Mouse (Mus musculus): ENCODE results near the gene Slc38a7. TPM values are rescaled to one million over a fixed set of nuclear protein-coding genes. Genes with fewer than 3 reads are reported as not detected.
A peak's percentile ranks its signal among the peaks of the same experiment; 100 is the strongest.

Slc38a7 gene
- polyA plus RNA-seq, 1 experiment from 2014 or later: 19.8 TPM

- Histone ChIP-seq H3K4me1 (no peaks in the 10 kb centered on the region), H3K27me3 (no peaks in the 10 kb centered on the region), H3K9me3 (replicated peaks) (no peaks in the 10 kb centered on the region), H3K4me3 (no peak overlapping the region), H3K4me2 (no peak overlapping the region), H3K27ac (no peak overlapping the region), H3K36me3 (ENCODE audit: poor library complexity, severe bottlenecking) (no peaks in the 10 kb centered on the region), H3K9ac (no peak overlapping the region)
- WGBS: 71% methylated on average over 1 of the region's 1 CpGs
- no peak for ATAC-seq
Measured at GRCm38 (mm10) chr8:95818211-95818610, 35.1 kb downstream of the Slc38a7 start.

DNA sequence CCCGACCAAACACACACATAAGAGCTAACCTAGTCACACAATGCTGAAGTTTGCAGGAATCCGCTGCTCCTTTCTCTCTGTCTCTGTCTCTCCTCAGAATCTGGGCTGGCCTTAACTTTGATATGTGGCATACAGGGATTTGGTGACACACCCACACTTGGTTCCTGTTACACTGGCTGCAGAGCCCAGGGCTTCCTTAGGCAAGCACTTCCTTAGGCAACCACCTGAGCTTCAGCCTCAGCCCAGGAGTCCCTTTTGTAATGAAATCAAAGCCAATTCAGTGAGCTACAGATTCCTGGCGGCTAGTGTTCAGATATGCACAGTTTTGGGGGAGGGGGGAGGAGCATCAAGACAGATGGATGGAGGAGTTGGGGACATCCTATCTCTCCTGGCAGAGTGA, 35.7 kb downstream of the Slc38a7 start:
- H3K4me3 ChIP-seq: no peak overlapping the region
- H3K4me1 ChIP-seq: no peaks in the 10 kb centered on the region
- no peak overlapping the region for H3K4me2 ChIP-seq
- no peak overlapping the region for H3K9ac ChIP-seq
- ATAC-seq: no peak
- H3K36me3 ChIP-seq (ENCODE audit: poor library complexity, severe bottlenecking): no peaks in the 10 kb centered on the region
- WGBS: 59% methylated on average over 3 of the region's 3 CpGs
- H3K27ac ChIP-seq: no peak overlapping the region
- H3K27me3 ChIP-seq: no peaks in the 10 kb centered on the region
- no peaks in the 10 kb centered on the region for H3K9me3 ChIP-seq (replicated peaks)

DNA sequence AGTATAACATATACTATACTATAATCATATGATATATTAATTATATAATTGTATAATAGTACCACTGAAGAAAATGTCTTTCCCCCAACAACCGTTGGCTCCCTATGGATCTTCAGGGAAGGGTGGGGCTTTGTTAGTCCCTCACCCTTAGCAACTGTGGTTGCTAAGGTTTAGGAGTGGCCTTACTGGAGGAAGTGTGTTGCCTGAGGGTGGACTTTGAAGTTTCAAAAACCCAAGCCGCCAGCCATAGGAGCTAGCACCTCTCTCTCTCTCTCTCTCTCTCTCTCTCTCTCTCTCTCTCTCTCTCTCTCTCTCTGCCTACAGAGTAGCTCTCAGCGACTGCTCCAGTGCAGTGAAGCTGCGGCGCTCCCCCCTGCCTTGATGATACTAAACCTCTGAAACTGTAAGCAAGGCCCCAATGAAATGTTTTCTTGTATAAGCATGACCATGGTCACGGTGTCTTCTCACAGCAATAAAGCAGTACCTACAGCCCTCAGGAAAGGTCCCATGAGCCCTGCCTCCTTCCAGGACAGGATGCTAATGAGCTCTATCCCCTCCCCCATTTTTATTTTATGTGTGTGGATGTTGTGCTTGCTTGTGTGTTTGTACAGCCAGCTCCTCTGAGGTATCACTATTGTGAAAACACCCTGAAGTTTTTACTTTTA, 37.2 kb downstream of the Slc38a7 start:
- Histone ChIP-seq H3K9ac (no peak overlapping the region), H3K36me3 (ENCODE audit: poor library complexity, severe bottlenecking) (no peaks in the 10 kb centered on the region), H3K27ac (no peak overlapping the region), H3K4me3 (no peak overlapping the region), H3K4me2 (no peak overlapping the region), H3K27me3 (no peaks in the 10 kb centered on the region), H3K4me1 (no peaks in the 10 kb centered on the region), H3K9me3 (replicated peaks) (no peaks in the 10 kb centered on the region)
- WGBS: 55% methylated on average over 6 of the region's 6 CpGs
- ATAC-seq: no peak

DNA sequence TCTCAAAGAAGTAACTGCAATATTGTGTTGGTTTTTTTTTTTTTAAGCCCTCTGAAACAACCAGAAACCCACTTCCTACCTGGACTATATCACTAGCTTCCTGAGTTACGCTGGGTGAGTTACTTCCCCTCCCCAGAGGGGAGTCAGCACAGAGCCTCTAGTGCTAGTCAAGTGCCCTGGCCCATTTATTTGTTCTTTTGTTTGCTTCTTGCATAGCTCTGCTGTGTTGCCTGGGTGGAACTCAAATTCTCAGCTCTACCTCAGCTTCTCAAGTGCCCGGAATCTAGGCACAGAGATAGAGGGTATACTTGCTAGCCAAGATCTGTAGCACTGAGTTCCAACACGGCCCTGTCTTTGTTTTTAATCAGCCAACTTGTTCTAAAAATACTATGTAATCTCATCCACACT, 43.2 kb downstream of the Slc38a7 start:
- 68% methylated on average over 3 of the region's 3 CpGs for WGBS
- Histone ChIP-seq H3K9ac (no peak overlapping the region), H3K4me1 (peaks cover 12% of the 10 kb centered on the region), H3K4me3 (no peak overlapping the region), H3K27me3 (no peaks in the 10 kb centered on the region), H3K4me2 (no peak overlapping the region), H3K36me3 (ENCODE audit: poor library complexity, severe bottlenecking) (no peaks in the 10 kb centered on the region), H3K9me3 (replicated peaks) (no peaks in the 10 kb centered on the region), H3K27ac (no peak overlapping the region)
- no peak for ATAC-seq

- H3K4me2 ChIP-seq: no peak overlapping the region
- no peak overlapping the region for H3K9ac ChIP-seq
- no peaks in the 10 kb centered on the region for H3K27me3 ChIP-seq
- H3K27ac ChIP-seq: no peak overlapping the region
- H3K4me3 ChIP-seq: no peak overlapping the region
- no peaks in the 10 kb centered on the region for H3K36me3 ChIP-seq (ENCODE audit: poor library complexity, severe bottlenecking)
- 81% methylated on average over 5 of the region's 5 CpGs for WGBS
- ATAC-seq: no peak
- H3K4me1 ChIP-seq: peaks cover 20% of the 10 kb centered on the region
- H3K9me3 ChIP-seq (replicated peaks): no peaks in the 10 kb centered on the region
Measured at GRCm38 (mm10) chr8:95809116-95809515, 44.2 kb downstream of the Slc38a7 start.

DNA sequence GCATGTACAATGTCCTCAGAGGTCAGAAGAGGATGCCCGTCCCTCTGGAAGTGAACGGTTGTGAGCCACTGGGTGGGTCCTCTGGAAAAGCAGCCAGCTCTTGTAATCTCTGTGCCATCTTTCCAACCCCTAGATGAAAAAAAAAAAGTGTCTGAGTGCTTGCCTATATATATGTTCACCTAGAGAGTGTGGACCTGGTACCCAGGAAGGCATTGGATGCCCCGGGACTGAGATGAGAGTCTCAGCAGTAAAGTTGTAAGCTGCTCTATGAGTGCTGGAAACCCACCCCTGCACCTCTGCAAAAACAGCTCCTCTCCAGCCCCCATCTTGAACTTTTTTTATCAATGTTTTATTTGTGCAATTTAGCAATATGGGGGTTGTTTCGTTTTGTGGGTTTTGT, 44.7 kb downstream of the Slc38a7 start:
- Histone ChIP-seq H3K4me2 (no peak overlapping the region), H3K9ac (no peak overlapping the region), H3K4me3 (no peak overlapping the region), H3K27me3 (no peaks in the 10 kb centered on the region), H3K4me1 (peaks cover 22% of the 10 kb centered on the region), H3K9me3 (replicated peaks) (no peaks in the 10 kb centered on the region), H3K36me3 (ENCODE audit: poor library complexity, severe bottlenecking) (no peaks in the 10 kb centered on the region), H3K27ac (no peak overlapping the region)
- WGBS: 86% methylated on average over 4 of the region's 4 CpGs
- ATAC-seq: no peak

GRCm38 (mm10) chr8:95807861-95808260, 45.5 kb downstream of the Slc38a7 start:
- peak overlapping the region; percentile 98 for H3K4me3 ChIP-seq
- no peaks in the 10 kb centered on the region for H3K27me3 ChIP-seq
- WGBS: under 1% methylated on average over 20 of the region's 20 CpGs

GRCm38 (mm10) chr8:95807331-95807843, 46.0 kb downstream of the Slc38a7 start, which contains the start of gene Cnot1:
Cnot1 (minus strand) TSS chr8:95807464.
- Histone ChIP-seq H3K9me3 (replicated peaks) (no peaks in the 10 kb centered on the region), H3K9ac (peak within 1 kb of the TSS; percentile 96), H3K36me3 (ENCODE audit: poor library complexity, severe bottlenecking) (peaks cover under 1% of the 10 kb centered on the region), H3K27ac (peak within 1 kb of the TSS; percentile 86), H3K4me3 (peak within 1 kb of the TSS; percentile 98), H3K4me2 (peak within 1 kb of the TSS; percentile 87), H3K27me3 (no peaks in the 10 kb centered on the region), H3K4me1 (peaks cover 22% of the 10 kb centered on the region)
- ATAC-seq: peak; percentile 97
- under 1% methylated on average over 44 of the region's 44 CpGs for WGBS

More at GRCm38 (mm10) chr8:95807861-95808260, 45.5 kb downstream of the Slc38a7 start:
- H3K27ac ChIP-seq: peak overlapping the region; percentile 86
- no peaks in the 10 kb centered on the region for H3K9me3 ChIP-seq (replicated peaks)
- peak; percentile 96 for ATAC-seq
- H3K4me2 ChIP-seq: peak overlapping the region; percentile 87
- H3K4me1 ChIP-seq: peaks cover 22% of the 10 kb centered on the region
- H3K9ac ChIP-seq: peak overlapping the region; percentile 50
- no peaks in the 10 kb centered on the region for H3K36me3 ChIP-seq (ENCODE audit: poor library complexity, severe bottlenecking)

GRCm38 (mm10) chr8:95806461-95807191, 46.7 kb downstream of the Slc38a7 start:
- Histone ChIP-seq H3K27ac (peak overlapping the region; percentile 86), H3K4me1 (peaks cover 30% of the 10 kb centered on the region), H3K4me3 (peak overlapping the region; percentile 98), H3K9me3 (replicated peaks) (no peaks in the 10 kb centered on the region), H3K9ac (peak overlapping the region; percentile 96), H3K4me2 (peak overlapping the region; percentile 87), H3K36me3 (ENCODE audit: poor library complexity, severe bottlenecking) (peaks cover 9% of the 10 kb centered on the region), H3K27me3 (no peaks in the 10 kb centered on the region)
- under 1% methylated on average over 57 of the region's 69 CpGs for WGBS
- ATAC-seq: no peak; the same call in 1 of the 2 replicates

DNA sequence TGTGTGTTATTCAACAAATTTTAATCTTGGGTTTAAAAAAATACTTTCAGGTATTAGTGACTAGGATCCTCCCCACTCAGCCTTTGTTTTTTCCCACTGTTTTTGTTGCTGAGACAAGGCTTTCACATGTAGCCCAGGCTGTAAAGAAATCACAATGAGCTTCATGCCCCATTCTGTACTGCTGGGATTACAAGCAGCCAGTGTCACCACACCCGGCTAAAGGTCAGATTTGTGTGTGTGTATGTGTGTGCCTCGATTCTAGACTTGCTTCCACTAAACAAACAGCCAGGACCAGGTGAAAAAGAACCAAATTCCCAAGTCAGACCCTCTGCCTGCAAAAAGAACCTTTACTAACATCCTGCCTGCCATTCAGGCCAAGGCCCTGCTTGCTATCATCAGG, 47.9 kb downstream of the Slc38a7 start:
- Histone ChIP-seq H3K27me3 (no peaks in the 10 kb centered on the region), H3K4me1 (peaks cover 32% of the 10 kb centered on the region), H3K9me3 (replicated peaks) (no peaks in the 10 kb centered on the region), H3K4me2 (peak overlapping the region; percentile 87), H3K36me3 (ENCODE audit: poor library complexity, severe bottlenecking) (peaks cover 17% of the 10 kb centered on the region), H3K4me3 (peak overlapping the region; percentile 98), H3K27ac (no peak overlapping the region), H3K9ac (peak overlapping the region; percentile 96)
- ATAC-seq: no peak
- WGBS: 60% methylated on average over 2 of the region's 2 CpGs

- H3K9ac ChIP-seq: no peak overlapping the region
- peaks cover 32% of the 10 kb centered on the region for H3K4me1 ChIP-seq
- H3K9me3 ChIP-seq (replicated peaks): no peaks in the 10 kb centered on the region
- H3K4me2 ChIP-seq: no peak overlapping the region
- no peak overlapping the region for H3K27ac ChIP-seq
- H3K4me3 ChIP-seq: no peak overlapping the region
- peaks cover 20% of the 10 kb centered on the region for H3K36me3 ChIP-seq (ENCODE audit: poor library complexity, severe bottlenecking)
- no peak for ATAC-seq
- 94% methylated on average over 8 of the region's 8 CpGs for WGBS
- H3K27me3 ChIP-seq: no peaks in the 10 kb centered on the region
Measured at GRCm38 (mm10) chr8:95802231-95802630, 51.1 kb downstream of the Slc38a7 start.

GRCm38 (mm10) chr8:95801476-95802064, 51.8 kb downstream of the Slc38a7 start:
- ATAC-seq: no peak
- no peak overlapping the region for H3K27ac ChIP-seq
- no peak overlapping the region for H3K4me2 ChIP-seq
- H3K9me3 ChIP-seq (replicated peaks): no peaks in the 10 kb centered on the region
- no peak overlapping the region for H3K4me3 ChIP-seq
- H3K9ac ChIP-seq: no peak overlapping the region
- peaks cover 20% of the 10 kb centered on the region for H3K36me3 ChIP-seq (ENCODE audit: poor library complexity, severe bottlenecking)
- peaks cover 32% of the 10 kb centered on the region for H3K4me1 ChIP-seq
- no peaks in the 10 kb centered on the region for H3K27me3 ChIP-seq
- 70% methylated on average over 1 of the region's 1 CpGs for WGBS

Measured in forebrain, embryonic 13.5 days (tissue).